Mouse (Mus musculus) thymus, adult 2 months (tissue): ENCODE measurements around the gene Gm20498. TPM values are rescaled to one million over a fixed set of nuclear protein-coding genes. Genes with fewer than 3 reads are reported as not detected.
"Not testable (repeated sequence)": the region's sequence is repeated elsewhere in the genome, so short reads cannot be mapped to it uniquely, and the experiment has no call there.

ENCODE experiments used
- DNase-seq: peaks from one replicate; pipeline ENCODE4 v3.0.0; 2021
- H3K27ac ChIP-seq: fragments of 200-500 bp; 2 replicates; pipeline ENCODE4 v1.5.1; 2012; ENCODE audit warnings: low read length, control low read depth; ENCODE audit not compliant: control insufficient read depth, insufficient read depth
- H3K27me3 ChIP-seq: fragments of 200-500 bp; 2 replicates; pipeline ENCODE4 v1.6.1; 2012; ENCODE audit warnings: mild to moderate bottlenecking, low read length, moderate library complexity, mixed read lengths; ENCODE audit not compliant: control insufficient read depth, insufficient read depth
- H3K36me3 ChIP-seq: fragments of 200-500 bp; 2 replicates; pipeline ENCODE4 v1.6.1; 2012; ENCODE audit warnings: mild to moderate bottlenecking, low read length, moderate library complexity; ENCODE audit not compliant: control insufficient read depth, insufficient read depth
- H3K4me1 ChIP-seq: fragments of 200-500 bp; replicated peaks from 2 replicates; pipeline ENCODE4 v1.6.1; 2012; ENCODE audit warnings: low read length; ENCODE audit not compliant: control insufficient read depth, insufficient read depth
- H3K4me3 ChIP-seq: fragments of 200-500 bp; 2 replicates; pipeline ENCODE4 v1.5.1; 2012; ENCODE audit warnings: mild to moderate bottlenecking, low read length, control low read depth, moderate library complexity; ENCODE audit not compliant: control insufficient read depth, insufficient read depth
- CTCF ChIP-seq: fragments of 200-500 bp; IDR thresholded peaks from 2 replicates; pipeline ENCODE4 v1.5.1; 2012; ENCODE audit warnings: mild to moderate bottlenecking, control low read depth, low read length, moderate library complexity, borderline replicate concordance; ENCODE audit not compliant: control insufficient read depth, poor library complexity, insufficient read depth; ENCODE audit errors: extremely low read depth
- POLR2A ChIP-seq: fragments of 200-500 bp; IDR thresholded peaks from 2 replicates; pipeline ENCODE4 v1.6.1; 2012; ENCODE audit warnings: mild to moderate bottlenecking, low read length, control low read depth, moderate library complexity; ENCODE audit not compliant: control insufficient read depth, poor library complexity, insufficient read depth; ENCODE audit errors: extremely low read depth
- WGBS: fragments of 180-500 bp; shearing (Covaris S2); methylation state at CpG from one replicate; pipeline ENCODE4 v1.1.7; 2018; 5-methylcytosine and 5-hydroxymethylcytosine counted together
- polyA plus RNA-seq: library from polyadenylated mRNA; depleted of rRNA; stranded (reverse); fragments of >200 nt; gene quantifications from 2 replicates; pipeline ENCODE4 v1.2.3, GENCODE M21; 2012; rRNA removed

The Gm20498 gene
- polyA plus RNA-seq, result 30.0 and 33.0 TPM in 2 replicates

DNA sequence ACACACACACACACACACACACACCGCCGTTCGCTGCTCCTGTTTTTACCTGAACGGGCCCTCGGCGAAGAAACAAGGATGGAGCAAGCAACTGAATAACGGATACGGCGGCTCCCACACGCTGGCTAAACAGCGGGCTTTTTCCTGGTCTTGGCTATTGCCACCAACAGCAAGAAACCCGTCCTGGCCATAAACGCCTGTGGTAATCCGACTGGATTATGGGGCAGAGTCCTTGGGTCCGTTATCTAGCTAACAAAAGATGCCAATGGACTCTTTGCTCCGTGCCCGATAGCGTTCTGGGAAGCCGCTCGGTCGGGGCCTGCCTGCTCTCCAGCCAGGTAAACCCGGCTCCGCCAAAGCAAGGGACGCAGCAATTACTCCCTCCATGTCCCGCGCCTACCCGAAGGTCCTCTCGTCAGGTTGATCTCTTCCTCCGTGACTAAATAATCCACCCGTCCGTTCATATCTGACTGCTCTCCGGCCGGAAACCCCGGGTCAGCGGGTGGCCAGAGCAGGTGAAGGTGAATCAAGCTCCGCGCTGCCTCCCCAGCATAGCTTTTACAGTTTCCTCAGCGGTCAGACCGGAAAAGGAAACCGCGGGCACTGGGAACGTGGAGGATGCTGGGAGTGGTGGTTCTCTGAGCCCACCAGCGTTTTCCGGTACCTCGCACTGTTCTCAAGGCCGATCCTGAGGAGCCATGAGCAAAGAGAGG, at the start of gene Gm20498, which contains the start of gene Synj2bp:
Gene Gm20498 (minus strand): TSS at position 590 of the 713 bp plus-strand sequence.
Gene Synj2bp (minus strand): TSS at position 596 of the 713 bp plus-strand sequence.
- peak within 1 kb of the TSS; percentile 100 for H3K4me3 ChIP-seq
- under 1% methylated on average over 46 of the region's 46 CpGs for WGBS
- H3K27me3 ChIP-seq, result no peaks in the 10 kb centered on the region
- H3K36me3 ChIP-seq, result no peaks in the 10 kb centered on the region
- TF ChIP-seq CTCF (no peak), POLR2A (peak; percentile 56)
- H3K4me1 ChIP-seq, result peaks cover 2% of the 10 kb centered on the region; the same call in 1 of the 2 replicates
- peak; percentile 86 for DNase-seq
- H3K27ac ChIP-seq, result peak within 1 kb of the TSS; percentile 68

- no peaks in the 10 kb centered on the region for H3K4me1 ChIP-seq
- H3K27ac ChIP-seq, result no peak within 1 kb of the TSS
- H3K36me3 ChIP-seq, result no peaks in the 10 kb centered on the region; the same call in 1 of the 2 replicates
- WGBS, result 89% methylated on average over 1 of the region's 1 CpGs
- TF ChIP-seq CTCF, result no peak
- no peak for TF ChIP-seq POLR2A
- H3K27me3 ChIP-seq, result no peaks in the 10 kb centered on the region
- DNase-seq, result no peak
- no peak within 1 kb of the TSS for H3K4me3 ChIP-seq
These were observed 35.7 kb upstream of the Gm20498 start, which contains the start of gene Adam21 for GRCm38 (mm10) chr12:81568374-81568773. Adam21 (minus strand) TSS chr12:81568474.

GRCm38 (mm10) chr12:81567931-81568330, 35.2 kb upstream of the Gm20498 start:
- Histone ChIP-seq H3K4me1 (no peaks in the 10 kb centered on the region), H3K27ac (no peak overlapping the region), H3K4me3 (no peak overlapping the region), H3K27me3 (no peaks in the 10 kb centered on the region), H3K36me3 (no peaks in the 10 kb centered on the region; the same call in 1 of the 2 replicates)
- WGBS, result 89% methylated on average over 5 of the region's 5 CpGs
- no peak for TF ChIP-seq POLR2A
- no peak for TF ChIP-seq CTCF
- no peak for DNase-seq

DNA sequence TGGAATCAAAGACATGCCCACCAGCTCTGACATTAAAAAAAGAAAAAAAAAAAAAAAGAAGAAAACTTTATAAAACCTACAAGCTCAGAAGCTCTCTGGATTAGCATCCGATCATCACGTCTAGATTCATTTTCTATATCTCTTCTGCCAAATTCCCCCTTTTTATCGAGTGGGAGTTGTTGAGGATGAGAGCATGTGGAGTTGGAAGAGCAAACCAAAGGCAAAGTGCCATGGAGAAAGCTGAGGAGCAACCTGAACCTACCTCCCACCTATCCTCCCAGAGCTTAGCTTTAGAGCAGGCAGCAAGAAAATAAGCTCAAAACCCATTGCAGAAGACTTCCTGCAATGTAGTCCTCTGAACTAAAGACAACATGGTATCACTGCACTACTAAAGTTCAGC, 31.5 kb upstream of the Gm20498 start:
- no peaks in the 10 kb centered on the region for H3K4me1 ChIP-seq
- H3K27ac ChIP-seq, result no peak overlapping the region
- no peak for DNase-seq
- no peak for TF ChIP-seq CTCF
- no peak for TF ChIP-seq POLR2A
- H3K36me3 ChIP-seq, result no peaks in the 10 kb centered on the region
- no peaks in the 10 kb centered on the region for H3K27me3 ChIP-seq
- H3K4me3 ChIP-seq, result no peak overlapping the region
- WGBS, result 96% methylated on average over 3 of the region's 3 CpGs

DNA sequence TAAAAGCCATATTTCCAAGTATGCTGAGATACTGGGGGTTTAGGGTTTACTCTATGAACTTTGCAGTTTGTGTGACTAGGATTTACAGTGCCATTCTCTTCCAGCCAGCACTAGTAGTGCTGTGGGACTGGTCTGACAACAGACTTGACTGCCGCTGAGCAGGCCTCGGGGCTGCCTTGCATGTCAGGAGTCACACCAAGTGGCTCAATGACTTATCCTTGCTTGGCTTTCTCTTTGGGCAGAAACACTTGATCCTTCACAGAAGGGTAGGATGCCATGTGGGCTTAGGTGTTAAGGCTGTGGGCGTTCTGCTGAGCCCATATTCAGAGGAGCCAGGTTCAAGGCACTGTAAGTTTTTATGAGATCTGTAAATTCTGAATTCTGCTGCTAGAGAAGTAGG, 16.6 kb upstream of the Gm20498 start:
- Histone ChIP-seq H3K36me3 (no peaks in the 10 kb centered on the region), H3K27ac (no peak overlapping the region), H3K27me3 (no peaks in the 10 kb centered on the region), H3K4me1 (no peaks in the 10 kb centered on the region), H3K4me3 (no peak overlapping the region)
- no peak for DNase-seq
- WGBS, result 94% methylated on average over 3 of the region's 3 CpGs
- TF ChIP-seq POLR2A (no peak), CTCF (no peak)

DNA sequence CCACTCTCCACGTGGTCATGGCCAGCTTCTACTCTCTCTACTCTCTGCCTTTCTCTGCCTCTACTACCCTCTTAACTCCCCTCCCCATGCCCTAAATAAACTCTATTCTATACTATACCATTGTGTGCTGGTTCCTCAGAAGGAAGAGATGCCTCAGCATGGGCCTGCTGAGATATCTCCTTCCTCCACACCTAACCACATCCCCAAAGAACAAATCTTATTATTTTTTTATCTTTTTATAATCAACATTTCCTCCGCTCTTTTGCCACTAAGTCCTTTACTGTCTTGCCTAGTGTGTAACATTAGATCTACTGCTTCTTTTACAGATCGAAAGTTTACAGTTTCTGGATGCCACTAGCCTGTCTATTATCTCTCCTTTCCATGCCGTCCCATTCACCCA, 14.5 kb upstream of the Gm20498 start:
- no peak for TF ChIP-seq POLR2A
- no peak for TF ChIP-seq CTCF
- Histone ChIP-seq H3K4me3 (no peak overlapping the region), H3K27me3 (no peaks in the 10 kb centered on the region), H3K36me3 (no peaks in the 10 kb centered on the region), H3K4me1 (no peaks in the 10 kb centered on the region), H3K27ac (no peak overlapping the region)
- WGBS, result 45% methylated on average over 4 of the region's 4 CpGs
- no peak for DNase-seq

DNA sequence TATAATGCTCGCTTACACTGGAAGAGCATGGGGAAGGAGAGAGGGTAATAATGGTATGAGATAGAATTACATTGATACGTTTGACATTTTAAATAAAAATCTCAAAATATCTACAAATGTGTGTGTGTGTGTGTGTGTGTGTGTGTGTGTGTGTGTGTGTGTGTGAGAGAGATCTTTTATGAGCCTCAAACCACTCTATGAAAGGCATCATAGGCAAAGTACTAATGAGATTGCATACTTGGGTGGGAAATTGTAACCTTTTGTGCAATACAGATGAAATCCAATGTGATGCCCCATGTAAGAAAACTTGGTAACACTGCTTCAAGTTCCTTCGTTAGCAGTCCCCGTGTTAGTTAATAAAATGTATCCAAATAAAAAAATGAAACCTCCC, 319 bp upstream of the Gm20498 start:
- Histone ChIP-seq H3K4me3 (peak overlapping the region; percentile 100), H3K36me3 (no peaks in the 10 kb centered on the region), H3K27ac (peak overlapping the region; percentile 46), H3K27me3 (no peaks in the 10 kb centered on the region), H3K4me1 (peaks cover 2% of the 10 kb centered on the region; the same call in 1 of the 2 replicates)
- WGBS, result 42% methylated on average over 4 of the region's 4 CpGs
- no peak for DNase-seq
- TF ChIP-seq CTCF (no peak), POLR2A (no peak)

DNA sequence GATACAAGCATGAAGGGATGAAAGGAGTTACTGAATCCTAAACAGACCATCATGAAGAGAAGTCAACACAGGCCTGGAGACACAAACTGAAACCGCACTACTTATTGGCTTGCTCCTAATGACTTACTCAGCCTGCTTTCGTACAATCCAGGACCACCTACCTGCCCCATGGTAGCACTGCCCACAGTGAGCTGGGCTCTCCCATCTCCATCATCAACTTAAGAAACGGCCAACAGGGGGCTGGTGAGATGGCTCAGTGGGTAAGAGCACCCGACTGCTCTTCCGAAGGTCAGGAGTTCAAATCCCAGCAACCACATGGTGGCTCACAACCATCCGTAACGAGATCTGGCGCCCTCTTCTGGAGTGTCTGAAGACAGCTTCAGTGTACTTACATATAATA, 2.1 kb downstream of the Gm20498 start:
- H3K4me3 ChIP-seq, H3K4me1 ChIP-seq, DNase-seq, H3K27ac ChIP-seq, H3K36me3 ChIP-seq, H3K27me3 ChIP-seq: not testable (repeated sequence)
- WGBS, result 88% methylated on average over 7 of the region's 8 CpGs

- not testable (repeated sequence) for H3K27ac ChIP-seq, H3K4me1 ChIP-seq, H3K4me3 ChIP-seq, H3K27me3 ChIP-seq, H3K36me3 ChIP-seq, DNase-seq
- 98% methylated on average over 9 of the region's 9 CpGs for WGBS
These were observed 35.8 kb downstream of the Gm20498 start for GRCm38 (mm10) chr12:81496906-81497305.
